ENCODE assay signal across 11 mouse cellular contexts in the genomic region with DNA sequence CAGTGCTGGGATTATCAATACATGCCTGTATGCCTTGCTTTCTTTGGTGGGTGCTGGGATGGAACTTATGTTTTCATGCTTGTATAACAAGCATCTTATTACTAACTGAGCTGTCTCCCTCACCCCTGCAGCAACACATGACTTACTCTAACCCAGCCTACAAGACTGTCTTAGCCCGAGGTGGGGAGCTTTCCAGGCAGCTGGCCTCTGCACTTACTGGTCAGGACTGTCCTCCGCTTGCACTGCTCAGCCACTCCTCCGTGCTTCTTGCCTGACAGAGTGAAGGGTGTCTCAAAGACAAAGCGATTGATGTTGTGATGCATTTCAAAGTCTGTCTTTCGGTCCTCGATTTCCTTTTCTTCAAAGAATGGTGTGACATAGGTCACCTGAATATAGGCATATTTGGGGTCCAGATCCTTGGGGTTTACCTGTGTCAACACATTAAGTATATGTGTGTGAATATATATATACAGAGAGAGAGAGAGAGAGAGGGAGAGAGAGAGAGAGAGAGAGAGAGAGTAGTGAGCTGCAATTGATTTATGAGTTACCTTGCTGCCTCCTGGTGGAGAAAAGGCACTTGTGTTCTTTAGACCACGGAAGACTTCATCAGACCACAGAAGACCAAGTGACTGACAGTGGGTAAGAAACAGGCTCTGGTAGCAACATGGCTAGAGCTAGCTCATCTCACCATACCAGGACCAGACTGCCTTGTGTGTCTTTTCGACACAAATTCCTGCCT. TPM values are rescaled to one million over a fixed set of nuclear protein-coding genes. Genes with fewer than 3 reads are reported as not detected.
DNase-seq lines count a peak whose midpoint lies in the region; ATAC-seq and TF ChIP-seq lines count a peak whose summit lies in the region.
"Had no signal": no experiment of that assay in that cellular context is flagged by ENCODE, and none has a peak within 500 bp of the region (broad histone marks: within the 10 kb centered on the region; RNA-seq: fewer than 3 reads in every experiment).

No protein-coding gene starts in this region.

- no peak for TF ChIP-seq POLR2A in cortical plate, adult 2 months (IDR thresholded peaks at IDR 0.05; ENCODE audit: extremely low read depth, insufficient read depth, low read length)

- ATAC-seq in megakaryocyte-erythroid progenitor cell, adult 5-6 weeks (replicated peaks; ENCODE audit: low FRiP score, low TSS enrichment, poor library complexity, severe bottlenecking): 0 out of 2 replicates have a peak, but pooled peaks have one; percentile 55

- intact Hi-C loops in gastrocnemius, postnatal 14 days (cut with DNase I; ENCODE audit: low total_unique reads): no loop called here

- peak; percentile 47; the same call in 1 of the 2 replicates for TF ChIP-seq CTCF in cortical plate, adult 2 months (IDR thresholded peaks at IDR 0.05; ENCODE audit: extremely low read depth, insufficient read depth, low read length)

- H3K27ac ChIP-seq in cortical plate, adult 2 months (ENCODE audit: insufficient read depth, low read length): no peak overlapping the region
- H3K27ac ChIP-seq: lung, embryonic 15.5 days had no signal

- no peak overlapping the region for H3K4me3 ChIP-seq in cortical plate, adult 2 months (ENCODE audit: insufficient read depth, low read length)
- H3K4me3 ChIP-seq: lung, embryonic 15.5 days had no signal

- no peaks in the 10 kb centered on the region for H3K4me1 ChIP-seq in cortical plate, adult 2 months (ENCODE audit: control insufficient read depth, insufficient read depth, low read length)
- H3K4me1 ChIP-seq: lung, embryonic 15.5 days had no signal

- DNase-seq in kidney, adult 9 months: peak; percentile 7
- DNase-seq in kidney, adult 18-20 months: no peak
- peak; percentile 56 for DNase-seq in CD4-positive, CD25-positive, alpha-beta regulatory T cell, adult 2 months (ENCODE audit: low read depth, low spot score)
- DNase-seq in gastrocnemius, adult 18-20 months (ENCODE audit: low spot score): no peak
- no peak for DNase-seq in cerebellum, adult 9-11 months
- no peak for DNase-seq in gastrocnemius, postnatal 14 days

RNA-seq across cellular contexts. Expression of a gene that starts 51.1 kb away (rescaled TPM):
- polyA plus RNA-seq in cortical plate, adult 2 months (2012; rRNA removed): not detected in 2 replicates
- total RNA-seq in megakaryocyte-erythroid progenitor cell, adult 5-6 weeks (2014; fragmentation: Nextera tagmentation): not detected in 2 replicates
- total RNA-seq in megakaryocyte-erythroid progenitor cell, adult 5-6 weeks (2017): not detected in 2 replicates
- total RNA-seq in gastrocnemius, adult 18-20 months (2021): not detected
- total RNA-seq in gastrocnemius, postnatal 14 days (2021): not detected
- total RNA-seq: adrenal gland, postnatal 4 days had no signal
- polyA plus RNA-seq: gonadal fat pad, adult 2 months; lung, embryonic 15.5 days had no signal

Comparison
In these comparisons a context has a peak if more than half of its experiments do, and no peak if none do; other contexts are left out.
1. DNase-seq: peak in kidney, adult 9 months (single experiment) and CD4-positive, CD25-positive, alpha-beta regulatory T cell, adult 2 months (single experiment); none in kidney, adult 18-20 months (single experiment), gastrocnemius, adult 18-20 months (single experiment), cerebellum, adult 9-11 months (single experiment) and gastrocnemius, postnatal 14 days (single experiment).